Mouse (Mus musculus): Measurements from ENCODE around the gene Olfr1209.

The Olfr1209 gene

DNA sequence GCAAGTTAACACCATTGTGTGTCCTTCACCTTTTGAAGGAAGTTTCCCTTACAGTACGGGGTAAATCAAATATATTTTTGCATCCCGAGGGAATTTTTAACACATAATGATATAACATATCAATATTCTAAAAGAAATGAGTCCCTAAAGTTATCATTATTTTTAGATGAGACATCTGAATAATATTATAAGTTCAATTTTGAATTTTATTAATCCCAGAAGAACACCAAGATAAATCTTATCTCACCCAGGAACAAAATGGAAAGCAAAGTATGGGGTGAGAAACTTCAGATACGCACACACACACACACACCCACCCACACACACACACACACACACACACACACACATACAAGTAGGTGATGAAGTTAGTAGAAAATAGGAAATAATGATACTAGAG lies at the start of gene Olfr1209:
Olfr1209 (minus strand) TSS at position 101 of the 400 bp plus-strand sequence.
- DNase-seq (ENCODE audit: extremely low spot score) = no peak

DNA sequence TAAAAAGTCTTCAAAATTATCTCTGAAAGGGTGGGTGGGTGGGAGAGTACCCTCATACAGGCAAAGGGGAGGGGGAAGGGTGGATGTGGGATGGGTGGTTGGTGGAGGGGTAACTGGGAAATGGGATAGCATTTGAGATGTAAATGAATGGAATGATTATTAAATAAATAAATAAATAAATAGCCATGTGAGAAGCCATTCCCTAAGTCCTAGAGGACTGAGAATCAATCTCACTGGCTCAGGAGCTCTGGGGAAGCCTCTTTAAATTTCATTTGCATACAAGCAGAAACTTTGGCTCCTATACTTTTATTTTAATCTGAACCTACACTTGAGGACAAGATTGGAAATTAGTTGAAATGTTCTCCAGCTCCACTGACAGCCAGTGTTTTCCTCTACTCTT lies 38.7 kb upstream of the Olfr1209 start, which contains the start of gene Olfr1212:
Olfr1212 (plus strand) TSS at position 301 of the 400 bp plus-strand sequence.
- DNase-seq (ENCODE audit: extremely low spot score) = no peak

DNA sequence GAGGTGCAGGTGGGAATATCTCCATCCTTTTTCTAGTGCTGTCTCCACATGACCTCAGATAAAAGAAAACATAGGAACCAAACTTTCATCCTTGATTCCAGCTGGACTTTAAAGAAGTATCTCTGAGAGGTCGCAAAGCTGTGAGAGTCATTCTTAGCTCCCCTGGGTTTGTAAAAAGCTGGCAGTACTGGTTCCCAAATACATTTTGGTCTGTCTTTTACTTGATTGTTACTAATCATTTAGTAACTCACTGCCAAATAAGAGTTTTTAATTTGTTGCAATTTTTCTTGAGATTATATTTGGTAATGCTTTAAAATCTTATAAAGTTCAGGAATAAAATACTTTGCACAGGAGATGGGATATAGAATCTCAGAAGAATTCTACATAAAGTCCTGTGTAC lies 23.1 kb upstream of the Olfr1209 start, which contains the start of gene Olfr1211:
Olfr1211 (minus strand) TSS at position 101 of the 400 bp plus-strand sequence.
- no peak for DNase-seq (ENCODE audit: extremely low spot score)

DNA sequence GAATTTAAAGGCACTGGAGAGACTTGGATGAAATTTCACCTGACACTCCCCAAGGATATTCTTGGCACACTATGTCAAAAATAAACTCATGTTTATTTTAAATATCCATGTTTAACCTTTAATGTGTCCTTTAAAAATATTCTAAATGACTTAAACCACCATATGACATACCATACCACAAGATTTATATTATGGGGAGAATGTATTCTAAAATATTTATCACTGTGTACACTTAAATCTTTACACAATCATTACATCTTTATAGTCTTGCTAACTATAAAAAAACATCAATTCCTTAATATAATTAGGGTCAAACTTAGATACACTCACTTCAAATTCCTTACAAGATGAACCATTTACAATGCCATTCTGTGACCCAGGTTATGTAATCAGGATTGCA lies 12.7 kb downstream of the Olfr1209 start, which contains the start of gene Olfr1208:
Olfr1208 (minus strand) TSS at position 101 of the 400 bp plus-strand sequence.
- DNase-seq (ENCODE audit: extremely low spot score) = no peak

DNA sequence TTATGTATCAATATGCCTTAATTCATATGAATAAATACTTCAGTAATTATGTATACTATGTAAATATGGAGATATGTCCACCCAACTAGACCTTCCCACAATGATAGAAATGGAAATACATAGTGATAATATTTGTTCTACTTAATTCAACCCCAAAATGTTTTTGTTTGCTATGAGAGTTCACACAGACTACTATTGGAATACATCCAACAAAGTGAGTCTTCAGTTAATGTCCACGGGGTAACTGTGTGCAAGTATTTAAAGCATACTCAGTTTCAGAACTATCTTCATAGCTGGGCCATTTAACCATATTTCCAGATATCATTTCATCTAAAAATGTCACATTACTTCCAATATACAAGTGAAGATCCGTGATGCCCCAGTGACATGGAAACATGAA lies 52.0 kb downstream of the Olfr1209 start, which contains the start of gene Olfr1206:
Olfr1206 (plus strand) TSS at position 301 of the 400 bp plus-strand sequence.
- DNase-seq (ENCODE audit: extremely low spot score) = no peak
